Mouse (Mus musculus) 3134 (cell line): Measurements from ENCODE around the gene Otulin.
A peak's percentile ranks its signal among the peaks of the same experiment; 100 is the strongest.

Experiments used
- DNase-seq: peaks from one replicate; pipeline ENCODE4 v3.0.0-alpha.2; 2011; ENCODE audit warnings: low spot score; ENCODE audit not compliant: insufficient read length; ENCODE audit errors: extremely low read depth

Gene Otulin

DNA sequence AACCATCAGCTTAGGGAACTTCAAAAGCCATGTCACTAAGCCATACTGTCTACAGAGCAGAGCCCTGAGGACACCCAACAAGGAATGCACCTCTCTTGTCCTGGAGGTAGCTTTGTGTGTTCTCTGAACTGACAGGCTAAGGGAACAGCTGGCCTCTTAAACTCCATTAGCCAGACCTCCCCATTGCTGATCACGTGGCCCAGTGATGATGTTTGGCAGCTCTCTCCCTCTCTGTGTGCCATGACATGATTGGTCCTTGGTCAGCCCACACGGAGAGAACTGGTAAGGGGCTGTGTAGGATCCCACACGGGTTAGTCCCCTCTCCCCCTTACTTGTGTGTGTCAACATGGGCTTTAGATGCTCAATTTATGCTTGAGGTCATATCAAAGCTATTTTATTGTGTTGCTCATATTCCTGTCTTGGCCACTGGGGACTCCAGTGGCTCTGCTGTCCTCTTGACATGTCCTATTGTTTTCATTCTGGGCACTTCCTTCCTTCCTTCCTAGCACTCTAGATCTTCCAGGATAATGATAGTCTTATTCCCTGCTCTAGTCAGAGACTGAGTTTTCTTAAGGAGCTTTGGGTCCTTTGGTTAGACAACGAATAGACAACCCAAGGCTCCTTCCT, 44.9 kb downstream of the Otulin start:
- no peak for DNase-seq

DNA sequence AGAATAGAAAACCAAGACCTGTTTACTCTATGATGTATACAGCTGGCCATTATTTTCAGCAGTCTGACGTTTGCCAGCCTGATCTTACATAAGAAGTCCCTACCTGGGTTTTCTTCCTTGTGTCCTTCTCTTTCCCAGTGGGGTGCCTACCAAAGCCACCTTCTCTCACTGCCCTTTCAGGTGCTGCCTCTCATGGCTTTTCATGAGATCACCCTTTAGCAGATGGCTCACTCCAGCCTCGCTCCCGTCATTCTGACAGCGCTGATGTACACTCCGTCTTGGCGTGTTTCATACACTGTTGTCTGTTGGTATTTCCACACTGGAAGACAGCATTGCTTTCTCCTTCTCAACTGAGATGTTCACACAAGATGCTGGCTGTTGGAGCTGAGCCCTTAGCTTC, 46.9 kb downstream of the Otulin start:
- DNase-seq: no peak

DNA sequence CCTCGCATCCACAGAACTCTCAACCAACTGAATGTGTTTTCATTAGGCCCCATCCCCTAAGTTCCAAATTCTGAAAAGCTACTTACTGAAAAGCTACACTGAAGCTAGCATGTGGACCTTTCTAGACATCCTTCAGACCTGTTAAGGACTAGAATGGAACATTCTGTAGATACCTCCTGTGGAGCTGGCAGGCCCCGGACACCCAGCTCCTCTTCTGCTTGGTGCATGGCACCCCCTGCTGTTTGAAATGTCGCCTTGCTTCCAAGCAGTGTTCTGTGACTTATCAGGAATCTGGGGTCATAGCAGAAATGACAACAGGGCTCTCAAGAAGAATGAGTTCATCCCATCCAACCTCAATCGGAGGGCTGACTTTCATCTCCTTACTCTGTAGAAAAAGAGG, 47.5 kb downstream of the Otulin start:
- DNase-seq: no peak

DNA sequence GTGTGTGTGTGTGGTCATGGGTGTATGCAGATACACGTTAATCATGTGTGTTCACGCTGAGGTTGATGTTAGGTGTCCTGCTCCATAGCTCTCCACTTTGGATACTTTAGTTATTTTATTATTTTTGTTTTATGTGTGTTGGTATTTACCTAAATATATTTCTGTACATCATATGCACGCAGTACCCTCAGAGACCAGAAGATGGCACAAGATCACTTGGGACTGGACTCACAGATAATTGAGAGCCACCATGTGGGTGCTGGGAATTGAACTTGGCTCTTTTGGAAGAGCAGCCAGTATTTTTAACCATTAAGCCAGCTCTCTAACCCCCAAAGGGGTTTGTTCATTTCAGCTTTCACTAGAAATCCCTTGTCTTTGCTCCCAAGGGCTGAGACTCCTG, 48.1 kb downstream of the Otulin start:
- DNase-seq: no peak

DNA sequence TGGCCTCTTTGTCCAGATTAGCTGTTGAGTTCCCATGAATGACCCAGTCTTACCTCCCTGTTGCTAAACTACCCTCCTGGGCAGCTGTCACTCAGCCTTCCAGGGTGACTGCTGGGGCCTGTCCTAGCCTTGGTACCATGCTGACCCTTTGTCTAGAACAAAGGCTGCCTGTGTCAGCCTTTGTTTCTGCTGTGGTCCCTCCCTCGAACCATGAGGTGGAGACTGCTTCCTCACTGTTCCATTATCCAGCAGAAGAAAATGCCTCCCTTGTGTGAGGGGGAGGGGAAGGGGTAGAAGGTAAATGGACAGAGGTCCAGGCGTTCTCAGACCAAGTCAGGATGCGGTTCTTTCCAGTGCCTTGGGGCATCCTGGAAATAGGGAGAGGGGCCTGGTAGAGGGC, 48.9 kb downstream of the Otulin start:
- no peak for DNase-seq

DNA sequence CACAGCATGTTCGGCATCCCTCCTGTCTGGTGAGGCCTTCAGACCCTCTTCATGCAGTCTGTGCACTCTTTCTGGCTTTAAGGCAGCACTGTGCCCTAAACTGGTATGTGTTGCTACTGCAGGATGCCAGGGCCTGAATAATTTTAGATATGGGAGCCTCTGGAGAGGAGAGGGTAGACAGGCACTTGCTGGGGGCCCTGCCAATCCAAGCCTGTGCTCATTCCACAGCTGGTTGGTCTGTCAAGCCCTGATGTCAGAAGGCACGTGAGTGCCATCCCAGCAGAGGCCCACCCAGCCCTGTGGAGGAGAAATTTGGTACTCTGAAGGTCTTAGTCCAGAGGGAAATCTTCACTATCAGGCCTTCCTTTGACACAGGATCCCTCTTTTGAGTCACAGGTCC, 49.7 kb downstream of the Otulin start:
- no peak for DNase-seq

DNA sequence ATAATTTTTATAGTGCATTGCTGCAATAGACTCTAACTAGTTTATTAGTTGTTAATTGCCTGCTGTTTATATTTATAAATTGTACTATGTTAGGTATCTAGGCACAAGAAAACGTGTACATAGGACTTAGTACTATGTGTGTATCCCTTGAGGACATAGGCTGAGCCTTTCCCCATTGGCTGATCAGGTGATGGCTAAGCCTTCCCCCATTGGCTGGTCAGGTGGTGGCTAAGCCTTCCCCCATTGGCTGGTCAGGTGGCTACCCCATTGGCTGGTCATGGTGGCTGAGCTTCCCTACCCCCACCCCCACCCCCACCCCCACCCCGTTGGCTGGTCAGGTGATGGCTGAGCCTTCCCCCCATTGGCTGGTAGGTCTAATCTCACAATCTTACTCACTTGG, 50.6 kb downstream of the Otulin start:
- DNase-seq: no peak

DNA sequence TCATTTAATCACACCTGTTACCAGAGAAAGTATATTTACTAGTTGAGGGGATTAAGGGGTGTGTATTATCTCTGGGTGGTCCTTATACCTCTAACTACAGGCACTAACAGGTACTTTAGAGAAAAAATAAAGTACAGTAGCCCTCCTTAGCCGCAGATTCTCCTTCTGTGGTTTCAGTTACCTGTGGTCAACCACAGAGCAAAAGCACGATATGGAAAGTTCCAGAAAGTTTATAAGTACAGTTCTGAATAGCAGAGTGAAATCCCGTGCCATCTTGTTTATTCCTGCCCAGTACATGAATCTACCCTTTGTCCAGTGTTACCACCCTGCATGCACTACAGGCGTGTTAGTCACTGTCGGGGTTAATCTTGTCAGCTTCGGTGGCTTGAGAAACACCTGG, 51.6 kb downstream of the Otulin start:
- DNase-seq: no peak

DNA sequence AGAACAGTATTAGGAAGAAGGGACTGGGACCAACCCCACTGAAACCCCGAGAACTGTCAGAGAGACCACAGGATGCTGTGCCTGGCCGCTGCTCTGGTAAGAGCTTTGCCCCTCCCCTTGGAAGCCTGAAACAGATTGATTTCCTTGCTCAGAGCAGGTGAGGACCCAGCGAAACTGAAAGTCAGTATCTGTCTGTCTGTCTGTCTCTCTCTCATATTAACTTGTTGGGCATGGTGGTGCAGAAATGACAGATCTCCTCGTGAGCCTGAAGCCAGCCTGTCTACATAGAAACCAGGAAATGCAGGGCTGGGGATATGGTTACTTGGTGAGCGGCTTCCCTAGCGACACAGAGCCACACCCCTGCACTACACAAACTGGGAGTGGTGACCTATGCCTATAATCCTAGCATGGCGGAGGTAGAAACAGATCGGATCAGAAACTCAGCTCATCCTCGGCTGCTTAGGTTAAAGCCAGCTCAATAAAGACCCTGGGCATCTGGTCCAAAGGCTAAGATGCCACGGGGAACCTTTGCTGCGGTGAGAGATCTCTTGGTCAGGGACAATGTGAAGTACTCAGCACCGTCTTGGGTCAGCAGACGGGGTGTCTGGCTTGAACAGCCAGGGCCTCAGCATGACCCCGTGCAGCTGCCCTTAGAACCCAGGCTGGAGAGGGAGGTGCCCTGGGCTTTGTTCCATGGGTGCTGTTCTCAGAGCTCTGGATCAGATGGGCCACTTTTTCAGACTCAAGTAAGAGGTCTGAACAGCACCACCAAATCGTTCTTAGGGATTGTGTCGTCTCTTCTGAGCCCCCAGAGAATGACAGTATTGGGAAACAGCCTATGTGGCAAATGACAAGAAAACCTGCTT, 52.3 kb downstream of the Otulin start:
- DNase-seq: no peak

DNA sequence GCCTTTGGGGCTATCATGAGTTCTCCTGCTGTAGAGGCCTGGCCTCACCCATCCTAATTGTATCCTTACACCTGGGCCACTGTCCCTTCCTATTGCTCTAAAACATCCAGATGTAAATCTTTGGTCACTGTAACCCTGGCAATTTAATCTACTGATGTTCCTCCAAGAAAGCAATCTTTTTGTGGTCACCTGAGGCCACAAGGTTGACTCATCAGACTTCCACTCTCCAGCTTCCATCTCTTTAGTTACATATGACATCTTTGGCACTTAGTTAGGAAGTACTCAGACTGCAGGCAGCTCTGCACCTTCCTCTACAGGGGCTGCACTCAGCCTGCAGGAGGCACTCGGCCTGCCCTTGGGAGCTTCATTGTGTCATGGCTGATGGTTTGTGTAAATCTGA, 53.6 kb downstream of the Otulin start:
- DNase-seq: peak; percentile 37

DNA sequence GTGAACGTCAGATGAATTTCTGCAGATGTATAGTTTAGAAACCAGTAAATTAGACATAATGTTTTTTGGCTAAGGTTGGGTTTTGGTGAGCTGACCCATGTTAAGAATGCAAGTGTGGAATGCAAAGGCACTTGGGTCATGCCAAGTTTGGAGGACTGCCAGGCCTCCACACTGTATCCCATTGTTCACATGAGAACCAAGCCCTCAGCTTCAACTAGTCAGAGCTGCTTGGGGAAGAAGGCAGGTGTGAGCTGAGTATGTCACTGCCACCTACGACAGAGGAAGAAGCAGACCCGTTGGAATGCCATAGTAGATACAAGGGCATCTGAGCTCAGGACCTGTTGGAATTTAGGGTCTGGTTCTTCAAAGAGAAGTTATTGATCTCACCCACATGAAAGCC, 54.6 kb downstream of the Otulin start:
- peak; percentile 61 for DNase-seq

DNA sequence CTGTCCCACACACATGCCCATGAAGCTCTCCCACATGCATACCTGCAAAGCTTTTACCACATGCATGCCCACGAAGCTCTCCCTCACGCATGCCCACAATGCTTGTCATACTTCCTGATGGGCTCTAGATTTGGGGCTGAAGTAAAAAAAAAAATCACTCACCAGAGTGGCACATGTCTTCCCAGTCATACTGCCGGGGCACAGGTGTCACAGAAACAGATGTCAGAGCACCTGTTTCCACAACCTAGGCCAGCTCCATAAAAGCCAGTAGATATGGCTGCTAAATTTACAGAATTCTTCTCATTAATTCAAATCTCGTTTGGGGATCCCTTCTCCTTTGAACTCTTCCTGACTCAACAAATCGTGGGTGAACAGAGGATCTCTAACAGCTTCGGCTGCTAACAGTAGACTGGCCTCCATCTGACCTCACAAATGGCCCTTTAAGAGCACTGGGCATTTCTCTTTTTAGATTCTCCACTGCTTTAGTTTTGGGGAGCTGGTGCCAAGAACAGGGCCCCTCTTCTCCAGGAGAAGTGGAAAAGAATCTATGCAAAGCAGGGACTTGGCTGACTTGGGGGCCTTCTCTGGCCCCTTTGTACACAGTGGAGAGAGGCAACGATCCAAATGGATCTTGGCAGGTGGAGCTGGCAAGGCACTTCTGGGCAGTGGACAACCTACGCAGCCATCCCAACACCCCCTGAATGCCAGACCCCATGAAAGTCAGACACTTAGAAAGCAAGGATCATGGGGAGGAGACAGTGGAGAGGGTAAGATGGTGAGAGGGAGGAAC, 55.3 kb downstream of the Otulin start:
- DNase-seq: no peak

DNA sequence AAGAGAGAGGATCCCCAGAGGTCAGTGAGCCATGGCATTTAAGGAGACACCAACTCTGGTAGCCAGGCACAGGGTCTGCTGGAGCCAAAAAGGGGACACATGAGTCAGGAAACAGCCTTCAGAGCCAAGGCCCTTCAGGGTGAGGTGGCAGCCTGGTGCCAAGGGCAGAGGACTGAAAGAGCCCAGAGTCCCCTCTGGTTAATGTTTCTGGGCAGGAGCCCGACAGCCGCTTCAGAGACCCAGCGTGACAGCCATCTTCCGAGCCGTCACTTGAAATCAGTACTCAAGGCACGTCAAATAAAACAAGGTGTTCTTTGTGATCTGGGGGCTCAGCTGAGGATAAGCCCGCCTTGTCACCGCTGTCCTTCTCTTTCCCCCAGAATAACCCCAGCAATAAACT, 59.3 kb downstream of the Otulin start:
- no peak for DNase-seq

DNA sequence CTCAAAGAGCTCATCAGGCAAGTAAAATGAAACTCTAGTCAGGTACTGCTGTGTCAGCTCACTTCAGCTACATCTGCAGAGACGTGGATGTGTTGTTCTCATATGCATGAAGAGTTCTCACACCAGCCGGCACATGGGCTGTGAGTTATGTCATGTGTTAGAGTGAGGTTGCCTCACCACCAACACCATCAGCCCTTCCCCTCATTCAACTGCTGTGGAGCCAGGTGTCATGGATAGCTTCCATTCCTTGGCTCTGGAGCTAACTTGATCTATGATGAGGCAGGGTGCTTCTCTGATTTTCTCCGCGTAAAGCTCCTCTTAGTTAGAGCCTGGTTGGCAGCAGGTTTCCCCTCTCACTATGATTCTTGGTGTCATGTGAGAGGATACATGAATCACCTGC, 60.1 kb downstream of the Otulin start:
- DNase-seq: no peak

DNA sequence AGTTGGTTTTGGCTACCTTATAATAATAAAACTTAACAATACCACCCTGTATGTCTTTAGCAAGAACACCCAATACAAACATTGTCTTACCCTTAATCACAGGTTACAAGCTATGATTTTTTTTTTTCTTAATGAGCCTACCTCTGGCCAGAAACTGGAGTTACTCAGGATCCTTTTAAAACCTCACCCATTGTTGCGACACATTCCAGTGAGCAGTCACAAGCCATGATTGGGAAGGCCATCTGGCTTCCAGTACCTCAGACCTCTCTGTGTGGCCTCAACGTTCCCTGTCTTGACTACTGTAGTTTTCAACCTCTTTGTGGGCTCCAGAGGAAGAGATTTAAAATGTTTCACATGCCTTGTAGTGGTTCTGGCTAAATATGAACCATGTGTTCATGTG, 60.6 kb downstream of the Otulin start:
- DNase-seq: no peak

DNA sequence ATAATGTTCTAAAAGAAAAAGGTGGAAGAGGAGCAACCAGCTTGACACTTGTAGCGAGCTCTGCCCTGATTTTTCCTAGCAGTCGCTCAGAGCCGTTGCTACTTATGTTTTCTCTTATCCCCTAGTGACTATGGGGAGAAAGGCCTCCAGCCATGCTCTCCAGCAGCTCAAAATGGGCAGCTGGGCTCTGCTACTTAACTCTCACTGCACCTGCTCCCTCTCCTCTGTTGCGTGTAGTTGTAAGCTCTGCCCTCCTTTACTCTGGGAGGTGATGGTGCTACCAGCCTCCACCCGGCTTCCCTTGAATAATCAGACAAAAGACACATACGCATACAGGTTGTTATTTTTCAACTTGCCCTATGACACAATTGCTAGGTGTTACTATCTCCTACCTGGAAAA, 62.1 kb downstream of the Otulin start:
- no peak for DNase-seq

DNA sequence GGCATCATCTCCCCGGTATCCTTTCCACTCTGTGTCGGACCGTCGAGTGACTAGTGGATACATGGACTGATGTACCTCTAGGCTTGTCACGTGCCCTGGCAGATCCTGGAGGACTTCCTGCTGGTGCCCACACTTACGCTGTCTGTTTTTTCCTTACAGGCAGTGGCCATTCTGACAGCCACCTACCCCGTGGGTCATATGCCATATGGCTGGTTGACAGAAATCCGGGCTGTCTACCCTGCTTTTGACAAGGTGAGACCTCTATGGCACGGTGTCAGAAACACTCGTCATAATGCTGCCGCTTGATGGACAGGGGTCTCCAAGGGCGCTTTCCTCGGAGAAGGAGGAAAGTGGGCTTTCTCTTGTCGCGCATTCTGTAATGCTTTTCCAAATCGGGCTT, 63.1 kb downstream of the Otulin start:
- DNase-seq: no peak

DNA sequence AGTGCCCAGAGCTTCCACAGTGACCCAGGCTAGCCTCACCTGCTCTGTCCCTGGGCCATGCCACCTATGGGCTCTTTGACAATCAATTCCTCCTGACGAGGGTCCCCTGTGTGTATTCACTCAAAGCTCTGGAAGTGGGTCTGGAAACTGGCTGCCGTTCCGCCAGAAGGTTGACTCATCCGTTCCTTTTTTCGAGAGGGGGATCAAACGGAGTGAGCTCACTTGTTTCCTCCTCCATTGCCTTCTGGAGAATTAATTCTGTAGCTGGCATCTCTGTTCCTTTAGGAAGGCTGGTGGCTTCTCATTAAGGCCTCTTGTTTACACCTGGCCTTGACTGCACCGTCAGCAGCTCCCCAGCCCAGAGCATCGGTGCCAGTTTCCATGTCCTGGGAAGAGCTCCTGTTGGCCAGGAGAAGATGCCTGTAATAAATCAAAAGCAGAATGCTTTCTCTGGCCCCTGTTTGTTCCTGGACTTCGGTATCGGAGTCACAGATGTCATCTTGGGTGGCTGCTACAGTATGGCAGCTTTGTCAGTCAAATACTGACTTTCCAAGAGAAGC, 64.8 kb downstream of the Otulin start:
- DNase-seq: no peak

DNA sequence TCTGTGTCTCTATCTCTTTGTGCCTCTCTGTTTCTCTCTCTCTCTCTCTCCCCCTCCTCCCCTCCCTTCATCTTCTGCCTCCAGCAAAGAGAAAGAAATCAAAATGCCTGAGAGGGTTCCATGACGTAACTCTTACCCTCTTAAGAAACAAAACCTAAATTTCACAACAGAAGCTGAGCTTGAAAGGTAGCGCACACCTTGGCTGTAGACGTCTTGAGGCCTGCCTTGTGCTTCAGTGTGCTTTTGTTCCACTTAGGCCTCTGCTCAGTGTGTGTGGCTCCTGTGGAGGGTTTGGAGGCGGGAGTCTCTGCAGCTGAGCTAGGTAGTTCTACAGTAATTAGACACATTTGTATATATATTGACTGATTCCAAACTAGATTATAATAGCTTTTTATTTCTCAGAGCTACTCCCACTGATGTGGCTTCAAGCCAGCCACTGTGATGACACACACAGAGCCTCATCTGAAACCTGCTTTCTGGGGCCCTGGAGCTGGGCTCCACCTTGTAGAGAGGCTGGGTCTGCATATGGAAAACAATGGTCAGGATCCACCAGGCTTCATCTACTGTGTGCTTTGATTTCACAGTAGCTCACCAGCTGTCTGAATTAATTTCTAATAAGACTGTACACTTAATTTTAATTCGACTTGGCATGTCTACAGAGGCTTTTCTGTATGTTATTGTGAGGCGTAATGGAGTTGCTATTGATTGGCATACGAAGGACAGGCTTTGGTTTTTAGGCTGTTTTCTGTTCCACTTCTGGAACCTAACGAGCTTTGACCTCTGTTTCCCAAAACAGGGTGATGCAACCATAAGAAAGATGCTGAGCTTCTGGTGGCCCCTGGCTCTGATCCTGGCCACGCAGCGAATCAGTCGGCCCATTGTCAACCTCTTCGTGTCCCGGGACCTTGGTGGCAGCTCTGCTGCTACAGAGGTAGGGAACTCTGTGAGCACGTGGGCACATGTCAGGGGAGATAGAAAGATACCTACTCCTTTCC, 66.1 kb downstream of the Otulin start:
- no peak for DNase-seq

DNA sequence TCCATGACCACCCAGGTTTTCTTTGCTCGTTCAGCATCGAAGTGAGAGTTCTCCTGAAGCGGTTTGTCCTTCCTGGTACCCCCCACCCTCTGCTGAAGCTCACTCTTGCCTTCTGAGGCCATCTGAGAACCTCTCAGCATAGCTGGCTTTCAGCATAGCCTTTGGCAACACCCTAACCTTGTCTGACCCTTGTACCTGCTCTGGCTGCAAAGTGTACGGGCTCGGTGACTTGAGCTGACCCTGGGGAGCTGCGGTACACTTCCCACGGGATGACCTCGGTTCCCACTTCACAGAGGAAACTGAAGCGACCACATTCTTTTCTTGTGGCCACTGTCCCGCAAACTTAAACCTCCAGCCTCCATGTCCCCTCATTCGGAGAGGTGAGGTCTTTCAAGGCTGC, 70.2 kb downstream of the Otulin start:
- no peak for DNase-seq
